Mouse (Mus musculus) stomach, embryonic 16.5 days (tissue): Measurements from ENCODE around the gene Scn4a. TPM values are rescaled to one million over a fixed set of nuclear protein-coding genes. Genes with fewer than 3 reads are reported as not detected.
A peak's percentile ranks its signal among the peaks of the same experiment; 100 is the strongest.

Experiments used
- ATAC-seq: fragments of 200-750 bp; cut with Nextera tagmentation; 2 replicates; pipeline ENCODE4 v1.8.0; 2017; ENCODE audit warnings: moderate number of reproducible peaks, moderate TSS enrichment; ENCODE audit not compliant: insufficient read depth, low FRiP score
- H3K27ac ChIP-seq: fragments of 300-500 bp; sonication (generic); 2 replicates; pipeline ENCODE4 v1.5.1; 2014; ENCODE audit warnings: low read length
- H3K27me3 ChIP-seq: fragments of 300-500 bp; sonication (generic); 2 replicates; pipeline ENCODE4 v1.6.1; 2014; ENCODE audit warnings: low read length, control low read depth, mixed read lengths; ENCODE audit not compliant: control insufficient read depth, insufficient read depth
- H3K36me3 ChIP-seq: fragments of 300-500 bp; sonication (generic); 2 replicates; pipeline ENCODE4 v1.6.1; 2014; ENCODE audit warnings: low read length; ENCODE audit not compliant: control insufficient read depth, insufficient read depth
- H3K4me1 ChIP-seq: fragments of 300-500 bp; sonication (generic); 2 replicates; pipeline ENCODE4 v1.6.1; 2014; ENCODE audit warnings: low read length, control low read depth, mixed read lengths; ENCODE audit not compliant: control insufficient read depth, insufficient read depth
- H3K4me2 ChIP-seq: fragments of 300-500 bp; sonication (generic); 2 replicates; pipeline ENCODE4 v1.6.1; 2014; ENCODE audit warnings: low read depth, low read length, mixed read lengths
- H3K4me3 ChIP-seq: fragments of 300-500 bp; sonication (generic); replicated peaks from 2 replicates; pipeline ENCODE4 v1.5.1; 2014; ENCODE audit warnings: mild to moderate bottlenecking, low read length
- H3K9ac ChIP-seq: fragments of 300-500 bp; sonication (generic); 2 replicates; pipeline ENCODE4 v1.6.1; 2014; ENCODE audit warnings: low read length
- H3K9me3 ChIP-seq: fragments of 300-500 bp; sonication (generic); replicated peaks from 2 replicates; pipeline ENCODE4 v1.6.1; 2016; ENCODE audit warnings: low read length, control low read depth; ENCODE audit not compliant: control insufficient read depth
- whole genome bisulfite sequencing: fragments of 180-500 bp; shearing (Covaris S2); extraction: QIAGEN DNeasy Blood & Tissue Kit; methylation state at CpG from one replicate; pipeline ENCODE4 v1.1.7; 2014; 5-methylcytosine and 5-hydroxymethylcytosine counted together
- polyA plus RNA-seq: library from polyadenylated mRNA; unstranded; fragments of >200 nt; fragmentation: Nextera tagmentation; extraction: Ambion mirVana; gene quantifications from 2 replicates; pipeline ENCODE4 v1.2.1, GENCODE M21; 2015

Scn4a gene
- polyA plus RNA-seq, 1 experiment from 2014 or later = 0.30 TPM

GRCm38 (mm10) chr11:106301765-106302164, 51.3 kb downstream of the Scn4a start, which contains the start of gene Gh:
Gene Gh (minus strand): TSS chr11:106301865.
- Histone ChIP-seq H3K9me3 (no peaks in the 10 kb centered on the region), H3K27ac (no peak within 1 kb of the TSS), H3K36me3 (no peaks in the 10 kb centered on the region), H3K4me3 (no peak within 1 kb of the TSS), H3K9ac (no peak within 1 kb of the TSS), H3K27me3 (no peaks in the 10 kb centered on the region), H3K4me1 (no peaks in the 10 kb centered on the region), H3K4me2 (no peak within 1 kb of the TSS)
- ATAC-seq = no peak
- WGBS = 82% methylated on average over 9 of the region's 9 CpGs

DNA sequence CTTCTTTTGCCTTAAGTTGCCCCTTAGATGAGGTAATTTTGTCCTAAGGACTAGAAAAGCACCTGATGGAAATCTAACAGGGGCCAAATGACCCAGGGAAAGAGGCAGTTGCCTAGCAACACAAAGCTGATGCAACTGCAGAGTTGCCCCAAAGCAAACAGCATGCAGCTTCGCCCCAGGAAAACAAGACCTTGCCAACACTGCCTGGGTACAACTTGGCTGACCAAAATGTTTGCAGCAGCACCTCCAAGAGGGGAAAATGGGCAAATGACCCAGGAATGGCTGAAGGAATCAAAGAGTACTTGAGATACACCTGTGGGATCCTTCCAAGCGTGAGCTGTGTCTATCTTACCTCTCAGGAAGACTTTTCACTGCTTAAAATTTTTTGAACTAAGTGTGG, 61.2 kb downstream of the Scn4a start:
- no peak for ATAC-seq
- Histone ChIP-seq H3K27me3 (no peaks in the 10 kb centered on the region), H3K9me3 (no peaks in the 10 kb centered on the region), H3K36me3 (no peaks in the 10 kb centered on the region), H3K4me2 (no peak overlapping the region), H3K27ac (no peak overlapping the region), H3K9ac (no peak overlapping the region), H3K4me3 (no peak overlapping the region), H3K4me1 (peaks cover 7% of the 10 kb centered on the region; the same call in 1 of the 2 replicates)
- 83% methylated on average over 2 of the region's 2 CpGs for WGBS

DNA sequence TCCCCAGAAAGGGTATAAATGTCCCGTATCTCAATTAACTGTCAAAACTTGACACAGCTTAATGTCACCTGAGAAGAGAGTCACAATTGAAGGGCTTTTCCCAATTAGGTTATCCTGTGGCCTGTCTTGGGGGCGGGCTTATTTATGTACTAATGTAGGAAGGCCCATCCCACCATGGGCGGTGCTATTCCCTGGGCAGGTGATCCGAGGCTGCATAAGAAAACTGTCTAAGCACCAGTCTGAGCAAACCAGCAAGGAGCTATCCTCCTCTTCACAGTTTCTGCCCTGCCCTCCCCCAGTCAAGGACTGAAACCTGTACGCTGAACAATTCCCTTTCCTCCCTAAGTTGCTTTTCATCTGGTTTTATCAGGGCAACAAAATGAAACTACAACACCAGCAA, 62.7 kb downstream of the Scn4a start:
- Histone ChIP-seq H3K4me1 (peaks cover 8% of the 10 kb centered on the region; the same call in 1 of the 2 replicates), H3K9ac (no peak overlapping the region), H3K36me3 (no peaks in the 10 kb centered on the region), H3K27me3 (no peaks in the 10 kb centered on the region), H3K4me3 (no peak overlapping the region), H3K27ac (no peak overlapping the region), H3K9me3 (no peaks in the 10 kb centered on the region), H3K4me2 (no peak overlapping the region)
- 93% methylated on average over 5 of the region's 5 CpGs for WGBS
- ATAC-seq = no peak

DNA sequence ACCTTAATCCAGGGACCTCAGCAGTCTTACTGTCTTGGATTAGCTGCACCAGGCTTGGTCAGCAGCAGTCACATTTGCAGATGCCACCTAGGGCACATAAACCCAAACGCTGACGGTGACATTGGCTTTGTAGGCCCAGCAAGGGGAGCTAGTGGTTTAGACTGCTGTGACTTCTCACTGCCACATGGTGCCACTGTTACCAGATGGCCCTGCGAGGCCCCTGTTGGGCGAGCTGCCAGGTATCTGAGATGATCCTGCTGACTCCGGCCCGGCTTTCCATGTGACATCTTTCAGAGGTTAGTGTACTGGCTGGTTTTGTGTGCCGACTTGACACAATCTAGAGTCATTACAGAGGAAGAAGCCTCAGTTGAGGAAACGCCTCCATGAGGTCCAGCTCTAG, 63.7 kb downstream of the Scn4a start:
- Histone ChIP-seq H3K9ac (no peak overlapping the region), H3K9me3 (no peaks in the 10 kb centered on the region), H3K27ac (no peak overlapping the region), H3K27me3 (no peaks in the 10 kb centered on the region), H3K36me3 (no peaks in the 10 kb centered on the region), H3K4me2 (no peak overlapping the region), H3K4me3 (no peak overlapping the region), H3K4me1 (peaks cover 8% of the 10 kb centered on the region; the same call in 1 of the 2 replicates)
- no peak for ATAC-seq
- WGBS = 49% methylated on average over 8 of the region's 8 CpGs

DNA sequence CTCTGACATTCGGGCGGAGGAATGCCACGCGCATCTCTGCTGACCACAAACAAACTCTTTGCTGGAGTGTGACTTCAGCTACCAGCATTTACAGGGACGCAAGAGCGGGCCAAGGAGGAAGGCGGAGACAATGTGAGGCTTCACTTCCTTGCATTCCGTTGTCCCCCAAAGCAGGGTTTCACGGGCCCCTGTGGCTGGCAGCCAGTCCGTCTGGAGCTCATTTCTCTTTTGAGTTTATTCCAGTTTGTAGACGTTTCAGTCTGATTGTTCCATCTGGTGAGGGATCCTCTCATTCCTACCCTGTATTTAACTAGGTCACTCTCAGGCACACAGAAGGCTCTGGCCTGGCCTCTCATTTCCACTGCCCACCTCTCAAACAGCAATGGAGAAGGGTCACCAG, 66.1 kb downstream of the Scn4a start:
- no peak overlapping the region for H3K4me2 ChIP-seq
- H3K9ac ChIP-seq = no peak overlapping the region
- no peak for ATAC-seq
- peak overlapping the region; percentile 43; the same call in 1 of the 2 replicates for H3K27ac ChIP-seq
- H3K36me3 ChIP-seq = no peaks in the 10 kb centered on the region
- no peak overlapping the region for H3K4me3 ChIP-seq
- H3K4me1 ChIP-seq = peaks cover 8% of the 10 kb centered on the region; the same call in 1 of the 2 replicates
- H3K27me3 ChIP-seq = no peaks in the 10 kb centered on the region
- no peaks in the 10 kb centered on the region for H3K9me3 ChIP-seq
- 66% methylated on average over 11 of the region's 11 CpGs for WGBS

DNA sequence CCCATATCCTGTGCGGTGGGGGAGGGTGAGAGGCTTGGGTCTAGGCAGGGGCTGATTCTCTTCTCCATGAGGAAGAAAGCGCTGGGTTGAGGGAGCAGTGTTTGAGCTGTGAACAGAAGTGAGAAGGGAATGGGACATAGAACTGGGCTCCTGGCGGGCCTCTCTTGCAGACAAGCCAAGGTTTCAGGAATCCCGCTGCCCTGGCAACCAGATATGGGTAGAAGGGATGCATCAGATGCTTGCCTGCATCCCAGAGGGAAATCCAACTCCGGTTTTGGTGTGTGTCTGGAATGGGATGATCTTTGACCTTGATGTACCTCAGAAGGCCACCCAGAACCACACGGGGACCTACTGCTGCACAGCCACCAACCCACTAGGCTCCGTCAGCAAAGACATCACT, 66.9 kb downstream of the Scn4a start:
- H3K27me3 ChIP-seq = no peaks in the 10 kb centered on the region
- H3K4me3 ChIP-seq = no peak overlapping the region
- H3K36me3 ChIP-seq = no peaks in the 10 kb centered on the region
- H3K27ac ChIP-seq = no peak overlapping the region
- 86% methylated on average over 7 of the region's 7 CpGs for WGBS
- H3K4me1 ChIP-seq = peaks cover 8% of the 10 kb centered on the region; the same call in 1 of the 2 replicates
- ATAC-seq = no peak
- H3K4me2 ChIP-seq = no peak overlapping the region
- no peak overlapping the region for H3K9ac ChIP-seq
- H3K9me3 ChIP-seq = no peaks in the 10 kb centered on the region

- Histone ChIP-seq H3K27me3 (no peaks in the 10 kb centered on the region), H3K4me1 (peaks cover 8% of the 10 kb centered on the region; the same call in 1 of the 2 replicates), H3K4me3 (no peak overlapping the region), H3K4me2 (no peak overlapping the region), H3K9ac (no peak overlapping the region), H3K9me3 (no peaks in the 10 kb centered on the region), H3K27ac (no peak overlapping the region), H3K36me3 (no peaks in the 10 kb centered on the region)
- ATAC-seq = no peak
- WGBS = 61% methylated on average over 8 of the region's 8 CpGs
Measured at GRCm38 (mm10) chr11:106284126-106284525, 69.0 kb downstream of the Scn4a start.

GRCm38 (mm10) chr11:106283371-106283770, 69.7 kb downstream of the Scn4a start:
- Histone ChIP-seq H3K36me3 (no peaks in the 10 kb centered on the region), H3K27ac (no peak overlapping the region)
- 85% methylated on average over 4 of the region's 4 CpGs for WGBS

GRCm38 (mm10) chr11:106282452-106282851, 70.6 kb downstream of the Scn4a start:
- H3K36me3 ChIP-seq = no peaks in the 10 kb centered on the region
- H3K9ac ChIP-seq = no peak overlapping the region
- H3K9me3 ChIP-seq = no peaks in the 10 kb centered on the region
- 80% methylated on average over 6 of the region's 6 CpGs for WGBS
- H3K4me2 ChIP-seq = no peak overlapping the region
- H3K4me1 ChIP-seq = peaks cover 6% of the 10 kb centered on the region; the same call in 1 of the 2 replicates
- no peak overlapping the region for H3K4me3 ChIP-seq
- H3K27ac ChIP-seq = no peak overlapping the region
- no peaks in the 10 kb centered on the region for H3K27me3 ChIP-seq
- ATAC-seq = no peak

More at GRCm38 (mm10) chr11:106283371-106283770, 69.7 kb downstream of the Scn4a start:
- no peak overlapping the region for H3K4me3 ChIP-seq
- no peak overlapping the region for H3K4me2 ChIP-seq
- no peaks in the 10 kb centered on the region for H3K27me3 ChIP-seq
- no peak for ATAC-seq
- no peak overlapping the region for H3K9ac ChIP-seq
- no peaks in the 10 kb centered on the region for H3K9me3 ChIP-seq
- peaks cover 8% of the 10 kb centered on the region; the same call in 1 of the 2 replicates for H3K4me1 ChIP-seq
